Mouse (Mus musculus) MEL-GATA-1-ER (cell line): ENCODE measurements around the gene Lypd4.
"Not testable (repeated sequence)": the region's sequence is repeated elsewhere in the genome, so short reads cannot be mapped to it uniquely, and the experiment has no call there.

Experiments
- DNase-seq: peaks from one replicate; pipeline ENCODE4 v3.0.0-alpha.2; 2012; ENCODE audit warnings: low read depth; ENCODE audit errors: extremely low read depth

Lypd4 gene

GRCm38 (mm10) chr7:24869532-24870165 is at the start of gene Lypd4, which contains the start of gene Dmrtc2:
TSS of gene Lypd4 (minus strand) at chr7:24869941.
TSS of gene Dmrtc2 (plus strand) at chr7:24870057.
- no peak for DNase-seq

DNA sequence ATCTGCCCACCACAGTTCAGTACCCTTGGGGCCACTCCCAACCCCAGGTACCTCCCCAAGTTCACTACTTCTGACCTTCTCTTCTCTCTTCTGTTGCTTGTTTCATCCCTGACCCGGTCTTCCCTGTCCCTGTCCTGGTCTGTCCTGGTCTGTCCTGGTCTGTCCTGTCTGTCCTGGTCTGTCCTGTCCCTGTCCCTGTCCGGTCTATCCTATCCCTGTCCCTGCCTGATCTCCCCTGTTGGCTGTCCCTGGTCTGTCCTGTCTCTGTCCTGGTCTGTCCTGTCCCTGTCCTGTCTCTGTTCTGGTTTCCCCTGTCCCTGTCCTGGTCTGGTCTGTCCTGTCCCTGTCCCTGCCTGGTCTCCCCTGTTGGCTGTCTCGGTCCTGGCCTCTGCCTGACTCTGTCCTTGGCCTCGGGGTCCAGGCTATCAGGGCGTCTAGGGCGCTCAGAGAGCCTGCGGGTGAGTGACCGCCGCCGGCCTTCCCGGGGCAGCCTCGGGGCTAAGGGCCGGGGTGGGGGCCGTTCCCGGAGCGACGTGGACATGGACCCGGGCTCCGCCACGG is 49.1 kb upstream of the Lypd4 start:
- DNase-seq, result no peak

DNA sequence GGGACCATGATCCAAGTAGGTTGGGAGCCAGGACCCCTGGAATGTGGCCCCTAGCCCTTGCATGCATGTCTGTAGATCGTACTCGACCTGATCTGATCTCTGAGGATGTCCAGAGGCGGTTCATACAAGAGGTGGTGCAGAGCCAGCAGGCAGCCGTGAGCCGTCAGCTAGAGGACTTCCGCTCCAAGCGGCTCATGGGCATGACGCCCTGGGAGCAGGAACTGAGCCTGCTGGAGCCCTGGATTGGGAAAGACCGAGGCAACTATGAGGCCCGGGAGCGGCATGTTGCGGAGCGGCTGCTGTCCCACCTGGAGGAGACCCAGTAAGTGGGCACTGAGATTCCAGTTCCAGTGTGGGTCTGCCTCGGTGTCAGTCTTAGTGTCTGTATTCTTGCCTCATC is 42.7 kb upstream of the Lypd4 start:
- DNase-seq, result no peak

GRCm38 (mm10) chr7:24907211-24907748 is 37.5 kb upstream of the Lypd4 start:
- no peak for DNase-seq

DNA sequence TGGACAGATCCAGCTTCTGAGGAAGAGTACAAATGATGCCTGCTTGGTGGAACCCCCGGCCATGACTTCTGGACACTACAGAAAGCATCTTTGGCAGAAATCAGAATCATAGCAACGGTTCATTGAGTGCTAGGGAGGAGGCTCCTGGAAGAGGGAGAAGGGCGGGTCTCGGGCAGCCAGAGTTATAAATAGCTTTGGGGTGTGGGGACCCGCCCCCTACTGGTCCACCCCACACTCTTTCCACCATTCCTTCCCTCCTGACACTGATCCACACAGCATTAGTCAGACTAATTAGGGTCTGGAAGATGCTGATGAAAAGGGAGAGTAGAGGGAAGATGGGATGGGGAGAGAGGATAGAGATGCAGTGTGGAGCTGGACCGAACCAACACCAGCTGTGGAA is 36.8 kb upstream of the Lypd4 start:
- DNase-seq, result no peak

GRCm38 (mm10) chr7:24904936-24905335 is 35.2 kb upstream of the Lypd4 start:
- no peak for DNase-seq

- peak; percentile 93 for DNase-seq
These were observed 34.3 kb upstream of the Lypd4 start for GRCm38 (mm10) chr7:24904070-24904483.

- no peak for DNase-seq
These were observed 33.7 kb upstream of the Lypd4 start for GRCm38 (mm10) chr7:24903444-24903825.

GRCm38 (mm10) chr7:24902630-24903443 is 33.1 kb upstream of the Lypd4 start, which contains the start of gene Arhgef1:
TSS of gene Arhgef1 (plus strand) at chr7:24902912.
- DNase-seq, result no peak

- DNase-seq, result no peak
These were observed 32.5 kb upstream of the Lypd4 start for GRCm38 (mm10) chr7:24902264-24902629.

- peak; percentile 78 for DNase-seq
These were observed 32.1 kb upstream of the Lypd4 start for GRCm38 (mm10) chr7:24901842-24902241.

DNA sequence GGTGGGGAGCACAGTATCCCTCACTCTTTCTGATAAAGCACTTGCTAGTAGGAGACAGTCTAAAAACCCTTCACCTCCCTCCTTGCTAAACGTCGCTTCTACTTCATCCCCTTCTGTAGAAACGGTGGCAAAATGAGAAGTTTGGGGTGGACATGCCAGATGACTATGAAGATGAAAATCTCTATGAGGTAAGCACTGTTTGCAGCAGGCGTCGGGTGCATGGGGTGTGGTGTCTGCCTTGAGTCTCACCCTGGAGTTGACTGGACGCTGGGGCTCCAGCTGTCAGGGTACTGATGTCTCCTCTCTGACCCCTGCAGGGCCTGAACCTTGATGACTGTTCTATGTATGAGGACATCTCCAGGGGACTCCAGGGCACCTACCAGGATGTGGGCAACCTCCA is 31.4 kb upstream of the Lypd4 start:
- no peak for DNase-seq

DNA sequence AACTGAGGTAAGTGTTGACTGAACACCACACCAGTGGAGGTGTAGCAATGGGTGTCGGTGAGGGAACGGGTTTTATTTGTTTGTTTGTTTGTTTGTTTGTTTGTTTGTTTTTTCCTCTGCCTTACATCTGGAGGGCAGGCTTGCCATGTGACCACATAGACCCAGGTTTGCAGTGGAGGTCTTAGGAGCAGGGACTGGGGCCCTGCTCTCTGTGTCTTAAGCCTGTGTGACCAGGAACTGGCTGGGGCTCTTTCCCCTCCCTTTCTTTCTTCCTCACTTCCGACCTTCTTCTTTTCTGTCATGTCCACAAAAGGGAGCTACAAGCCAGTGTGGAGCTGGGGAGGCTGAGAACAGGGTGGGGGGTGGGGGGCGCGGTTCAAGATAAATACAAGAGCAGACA is 28.2 kb upstream of the Lypd4 start:
- no peak for DNase-seq

- no peak for DNase-seq
These were observed 27.5 kb upstream of the Lypd4 start, which contains the start of gene Cd79a for GRCm38 (mm10) chr7:24897224-24897623. TSS of gene Cd79a (plus strand) at chr7:24897381.

DNA sequence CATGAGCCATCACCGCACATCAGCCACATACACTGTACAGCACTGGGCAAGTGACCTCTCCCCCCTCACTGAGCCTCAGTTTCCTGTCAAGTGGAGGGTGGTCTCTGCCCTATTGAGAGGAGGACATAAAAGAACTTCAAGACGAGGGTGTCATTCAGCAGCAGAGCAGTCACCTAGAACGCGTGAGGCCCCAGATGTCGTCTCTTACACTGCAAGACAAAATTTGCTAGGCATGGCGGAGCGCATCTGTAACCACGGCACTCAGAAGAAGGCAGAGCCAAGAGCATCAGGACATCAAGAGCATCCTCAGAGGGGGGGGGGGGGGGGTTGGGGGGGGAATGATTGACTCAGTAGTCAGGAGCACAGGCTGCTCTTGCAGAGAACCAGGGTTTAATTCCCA is 26.5 kb upstream of the Lypd4 start:
- DNase-seq, result no peak

DNA sequence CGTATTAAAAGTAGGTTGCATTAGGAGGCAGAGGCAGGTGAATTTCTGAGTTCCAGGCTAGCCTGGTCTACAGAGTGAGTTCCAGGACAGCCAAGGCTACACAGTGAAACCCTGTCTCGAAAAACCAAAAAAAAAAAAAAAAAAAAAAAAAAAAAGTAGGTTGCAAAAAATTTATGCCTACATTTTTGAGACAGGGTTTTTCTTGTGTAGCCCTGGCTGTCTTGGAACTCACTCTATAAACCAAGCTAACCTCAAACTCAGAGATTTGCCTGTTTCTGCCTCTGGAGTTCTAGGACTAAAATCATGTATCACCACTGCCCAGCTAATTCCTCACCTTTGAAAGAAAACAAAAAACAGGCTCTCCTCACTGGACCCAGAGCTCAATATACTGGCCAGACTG is 26.0 kb upstream of the Lypd4 start:
- DNase-seq, result not testable (repeated sequence)

DNA sequence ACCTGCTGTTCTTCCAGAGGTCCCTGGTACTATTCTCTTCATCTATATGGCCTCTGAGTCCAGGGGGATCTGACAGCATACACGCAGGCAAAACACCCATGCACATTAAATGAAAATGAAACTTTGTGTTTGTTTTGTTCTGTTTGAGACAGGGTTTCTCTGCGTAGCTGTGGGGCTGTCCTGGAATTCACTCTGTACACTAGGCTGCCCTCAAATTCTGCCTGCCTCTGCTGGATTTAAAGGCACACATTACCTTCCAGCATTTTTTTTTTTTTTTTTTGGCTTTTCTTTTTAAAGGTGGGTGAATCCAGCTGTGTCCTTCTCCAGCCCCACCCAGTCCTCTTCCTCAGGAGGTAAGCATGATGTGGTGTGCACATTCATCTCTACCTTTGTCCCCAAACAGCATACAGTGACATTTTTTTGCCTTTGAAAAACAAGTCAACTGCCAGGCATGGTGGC is 22.4 kb upstream of the Lypd4 start:
- DNase-seq, result no peak

- DNase-seq, result no peak
These were observed 21.7 kb upstream of the Lypd4 start for GRCm38 (mm10) chr7:24891241-24892124.

DNA sequence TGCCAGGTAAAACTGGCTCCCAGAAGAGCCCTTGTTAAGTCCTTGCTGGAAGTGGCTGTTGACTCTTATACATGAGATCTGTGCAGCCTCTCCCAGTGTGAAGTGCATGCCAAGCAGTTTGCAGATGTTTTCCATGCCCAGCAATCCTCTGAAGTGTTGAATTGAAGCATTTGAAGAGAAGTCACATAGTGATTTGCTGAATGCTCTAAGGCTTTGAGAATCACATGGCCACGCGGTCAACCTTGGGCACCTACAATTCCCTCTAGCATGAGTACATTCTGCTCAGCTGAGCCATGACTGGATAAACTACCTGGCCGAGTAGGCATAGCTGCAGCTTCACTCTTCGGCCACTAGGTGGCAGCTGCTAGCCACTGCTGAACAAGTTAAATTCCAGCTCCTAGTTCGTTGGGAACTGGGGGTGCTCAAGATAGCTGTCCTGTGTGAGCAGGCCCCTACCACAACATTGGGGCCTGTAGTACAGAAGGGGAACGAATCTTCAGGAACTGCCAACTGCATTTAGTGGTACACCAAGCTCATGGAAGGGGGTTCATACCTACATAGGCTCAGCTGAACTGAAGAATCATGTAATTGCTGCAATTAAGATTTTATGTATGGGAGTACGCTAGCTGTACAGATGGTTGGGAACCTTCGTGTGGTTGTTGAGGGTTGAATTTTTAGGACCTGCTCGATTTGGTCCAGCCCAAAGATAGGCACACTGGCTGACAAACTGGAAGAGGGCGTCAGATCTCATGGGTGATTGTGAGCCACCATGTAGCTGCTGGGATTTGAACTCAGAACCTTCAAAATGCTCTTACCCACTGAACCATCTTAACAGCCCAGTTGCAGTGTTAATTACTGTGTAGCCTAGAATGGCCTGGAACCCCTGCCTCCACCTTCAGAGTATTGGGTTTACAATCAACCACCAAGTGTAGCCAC is 20.8 kb upstream of the Lypd4 start:
- DNase-seq, result peak; percentile 77
